Mouse (Mus musculus) MEL (cell line): ENCODE measurements around the gene Cfap58.

ENCODE experiments used
- CTCF ChIP-seq, 3 experiments: IDR thresholded peaks in 2 of 3; conservative IDR thresholded peaks in 1 of 3; 2 replicates each; pipeline ENCODE4 v1.5.1; 2011 to 2012; ENCODE audit warnings: low read length in 3 of 3, low read depth in 2 of 3, mild to moderate bottlenecking in 2 of 3, improper control_type of control experiment in 1 of 3, inconsistent platforms in 1 of 3, mixed read lengths in 1 of 3, moderate library complexity in 1 of 3; ENCODE audit not compliant: control insufficient read depth in 1 of 3, insufficient read depth in 1 of 3, poor library complexity in 1 of 3, severe bottlenecking in 1 of 3
- EP300 ChIP-seq, 2 experiments: IDR thresholded peaks; 2 replicates each; pipeline ENCODE4 v1.6.1; 2011; ENCODE audit warnings: improper control_type of control experiment in 2 of 2, low read length in 2 of 2, low read depth in 1 of 2, mild to moderate bottlenecking in 1 of 2
- ETS1 ChIP-seq: IDR thresholded peaks from 2 replicates; pipeline ENCODE4 v1.6.1; 2012; ENCODE audit warnings: low read depth, mild to moderate bottlenecking, inconsistent platforms, low read length, improper control_type of control experiment, moderate library complexity
- GATA1 ChIP-seq: IDR thresholded peaks from 2 replicates; pipeline ENCODE4 v1.6.1; 2011; ENCODE audit warnings: low read depth, low read length, improper control_type of control experiment
- MXI1 ChIP-seq: IDR thresholded peaks from 2 replicates; pipeline ENCODE4 v1.6.1; 2011; ENCODE audit warnings: mild to moderate bottlenecking, low read depth, low read length, improper control_type of control experiment
- NELFE ChIP-seq: IDR thresholded peaks from 2 replicates; pipeline ENCODE4 v1.6.1; 2011; ENCODE audit warnings: low read depth, low read length, improper control_type of control experiment
- NRF1 ChIP-seq: IDR thresholded peaks from 2 replicates; pipeline ENCODE4 v1.6.1; 2014; ENCODE audit warnings: low read depth, mild to moderate bottlenecking, inconsistent platforms, low read length, improper control_type of control experiment, moderate library complexity; ENCODE audit not compliant: poor library complexity, insufficient read depth, severe bottlenecking
- POLR2A ChIP-seq, 2 experiments: IDR thresholded peaks; 2 replicates each; pipeline ENCODE4 v1.6.1; 2011 to 2012; ENCODE audit warnings: low read length in 2 of 2, mild to moderate bottlenecking in 2 of 2, control low read depth in 1 of 2, improper control_type of control experiment in 1 of 2, low read depth in 1 of 2, moderate library complexity in 1 of 2; ENCODE audit not compliant: control insufficient read depth in 1 of 2, insufficient read depth in 1 of 2, poor library complexity in 1 of 2
- POLR2AphosphoS2 ChIP-seq: IDR thresholded peaks from 2 replicates; pipeline ENCODE4 v1.6.1; 2011; ENCODE audit warnings: low read length, improper control_type of control experiment
- USF2 ChIP-seq, 2 experiments: IDR thresholded peaks; 2 replicates each; pipeline ENCODE4 v1.6.1; 2011 to 2012; ENCODE audit warnings: improper control_type of control experiment in 2 of 2, low read length in 2 of 2, borderline replicate concordance in 1 of 2, inconsistent platforms in 1 of 2, low read depth in 1 of 2, mild to moderate bottlenecking in 1 of 2; ENCODE audit not compliant: insufficient read depth in 1 of 2

DNA sequence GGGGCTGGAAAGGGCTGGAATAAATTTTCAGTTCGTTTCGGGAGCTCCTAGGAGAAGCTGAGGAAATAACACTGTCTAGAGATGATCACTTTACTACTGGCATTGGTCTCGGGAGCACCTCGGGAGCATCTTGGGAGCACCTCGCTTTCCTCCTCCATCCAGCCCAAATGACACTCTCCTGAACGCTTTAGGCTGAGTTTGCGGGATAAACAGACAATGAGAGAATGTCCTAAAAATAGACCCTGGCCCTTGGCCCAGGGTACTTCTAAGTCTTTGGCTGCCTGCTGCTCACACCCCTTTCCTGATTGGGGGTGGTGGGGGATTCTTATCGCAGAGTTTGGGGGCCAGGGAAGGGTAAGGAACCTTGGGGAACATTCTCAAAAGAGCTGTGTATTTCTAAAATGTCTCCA lies 17.5 kb upstream of the Cfap58 start:
- TF ChIP-seq POLR2A (IDR thresholded peaks at IDR 0.05; ENCODE audit: control insufficient read depth in 1 of 2, insufficient read depth in 1 of 2, low read depth in 1 of 2, low read length in 2 of 2, poor library complexity in 1 of 2) = no peak; a peak in 1 of 4 replicates
- no peak for TF ChIP-seq CTCF (IDR thresholded peaks at IDR 0.05 in 2 of 3, conservative IDR thresholded peaks at IDR 0.05 in 1 of 3; ENCODE audit: control insufficient read depth in 1 of 3, insufficient read depth in 1 of 3, low read depth in 2 of 3, low read length in 3 of 3, poor library complexity in 1 of 3, severe bottlenecking in 1 of 3)
- peak; percentile 63 for TF ChIP-seq GATA1
- no peak for TF ChIP-seq MXI1
- no peak for TF ChIP-seq NRF1
- TF ChIP-seq EP300 (IDR thresholded peaks at IDR 0.05; ENCODE audit: low read depth in 1 of 2, low read length in 2 of 2) = peak in 1 of 2 experiments; percentile 56; a peak in 3 of 4 replicates
- TF ChIP-seq NELFE = no peak; the same call in 1 of the 2 replicates
- TF ChIP-seq POLR2AphosphoS2 = no peak
- peak; percentile 72; the same call in 1 of the 2 replicates for TF ChIP-seq ETS1
- no peak for TF ChIP-seq USF2 (IDR thresholded peaks at IDR 0.05; ENCODE audit: borderline replicate concordance in 1 of 2, insufficient read depth in 1 of 2, low read depth in 1 of 2, low read length in 2 of 2)
